Mouse (Mus musculus) kidney, adult 18-20 months (tissue): ENCODE data around the gene Rab3il1.
A peak's percentile ranks its signal among the peaks of the same experiment; 100 is the strongest.

Experiments used
- DNase-seq: peaks from one replicate; pipeline ENCODE4 v3.0.0; 2021

Rab3il1 gene

DNA sequence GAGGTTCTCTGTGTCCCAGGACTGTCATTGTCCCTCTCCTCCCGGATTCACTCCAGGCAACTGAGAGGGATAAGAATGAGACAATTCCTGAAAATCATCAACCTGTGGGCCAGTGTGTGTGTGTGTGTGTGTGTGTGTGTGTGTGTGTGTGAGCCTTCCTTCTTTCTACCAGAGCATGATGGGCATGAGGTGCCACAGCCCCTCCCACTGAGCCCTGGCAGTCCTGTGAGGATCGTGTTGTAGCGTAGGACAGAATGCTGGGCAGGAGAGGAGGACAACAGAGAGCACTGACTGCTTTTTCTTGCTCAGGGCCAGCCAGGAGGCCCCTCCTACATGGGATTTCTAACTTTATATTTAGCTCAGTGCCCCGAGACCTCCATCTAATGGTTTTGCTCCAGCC is 41.3 kb downstream of the Rab3il1 start:
- no peak for DNase-seq

DNA sequence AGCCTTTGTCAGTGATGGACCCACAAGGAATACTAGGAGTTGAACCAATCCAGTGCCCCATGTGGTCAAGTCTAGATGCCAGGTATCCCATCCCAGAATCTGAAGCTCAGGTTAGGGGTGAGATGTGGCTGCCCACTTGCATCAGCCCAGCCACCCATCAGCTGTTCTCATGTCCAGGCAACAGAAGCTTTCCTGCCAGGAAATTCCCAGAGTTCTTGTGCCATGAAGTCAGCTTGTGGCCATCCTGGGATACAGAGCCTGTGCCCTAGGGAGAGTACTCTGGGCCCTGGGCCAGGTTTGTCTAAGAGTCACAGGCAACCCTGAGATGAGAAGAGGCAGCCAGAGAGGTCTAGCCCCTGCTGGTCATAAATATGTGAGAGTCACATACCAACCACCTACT is 42.2 kb downstream of the Rab3il1 start:
- DNase-seq: peak; percentile 71

DNA sequence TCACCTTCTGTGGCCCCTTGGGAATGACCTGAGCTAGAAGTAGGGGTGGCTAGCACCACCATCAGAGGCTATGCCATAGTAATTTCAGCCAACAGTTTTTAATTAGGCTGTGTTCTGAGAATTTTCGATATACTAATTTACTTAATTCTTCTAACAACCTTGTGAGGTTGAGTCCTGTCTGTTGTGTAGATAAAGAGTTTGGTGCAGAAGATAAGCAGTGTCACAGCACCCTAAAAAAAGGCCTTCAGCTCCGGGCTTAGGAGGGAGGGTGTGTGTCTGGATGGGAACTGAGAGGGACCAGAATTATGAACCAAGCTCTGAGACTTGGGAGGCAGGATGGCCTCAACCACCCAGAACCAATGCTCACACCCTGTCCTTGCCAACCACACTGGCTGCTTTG is 44.2 kb downstream of the Rab3il1 start:
- DNase-seq: no peak

DNA sequence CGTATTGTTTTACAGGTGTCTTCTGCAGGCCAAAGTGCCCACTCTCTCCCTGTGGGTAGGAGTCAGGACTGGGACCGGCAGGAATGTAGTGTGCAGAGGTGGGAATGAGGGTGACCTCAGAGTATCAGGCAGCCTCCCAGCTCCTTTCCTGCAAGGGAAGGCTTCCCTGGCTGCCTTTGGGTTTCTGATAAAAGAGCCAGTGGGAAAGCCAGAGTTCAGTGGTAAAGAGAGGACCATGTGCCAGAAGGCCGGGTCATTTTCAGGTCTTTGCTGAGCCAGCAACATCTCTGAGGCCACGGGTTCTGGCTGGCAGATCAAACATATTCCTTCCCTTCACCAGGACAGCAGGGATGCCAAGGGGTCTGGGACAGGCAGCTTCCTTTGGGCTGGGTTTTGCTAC is 44.9 kb downstream of the Rab3il1 start:
- DNase-seq: peak; percentile 65

DNA sequence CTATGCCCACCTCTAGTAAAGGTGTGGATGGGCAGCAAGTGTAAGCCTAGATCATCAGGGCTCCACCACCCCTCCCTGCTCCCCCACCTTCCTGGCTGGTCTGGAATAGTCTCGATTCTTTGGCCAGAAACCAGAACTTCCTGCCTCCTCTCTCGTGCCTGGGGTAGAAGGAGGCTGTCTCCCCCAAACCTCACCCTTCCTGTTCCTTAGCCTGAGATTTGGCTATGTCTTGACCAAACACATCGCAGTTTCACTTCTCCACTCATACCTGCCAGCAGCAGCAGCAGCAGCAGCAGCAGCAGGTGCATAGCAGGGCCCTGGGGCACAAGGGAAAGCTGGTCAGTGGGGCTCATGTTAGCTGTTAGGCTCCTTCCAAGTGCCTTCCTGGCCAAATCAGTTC is 45.5 kb downstream of the Rab3il1 start:
- DNase-seq: no peak

DNA sequence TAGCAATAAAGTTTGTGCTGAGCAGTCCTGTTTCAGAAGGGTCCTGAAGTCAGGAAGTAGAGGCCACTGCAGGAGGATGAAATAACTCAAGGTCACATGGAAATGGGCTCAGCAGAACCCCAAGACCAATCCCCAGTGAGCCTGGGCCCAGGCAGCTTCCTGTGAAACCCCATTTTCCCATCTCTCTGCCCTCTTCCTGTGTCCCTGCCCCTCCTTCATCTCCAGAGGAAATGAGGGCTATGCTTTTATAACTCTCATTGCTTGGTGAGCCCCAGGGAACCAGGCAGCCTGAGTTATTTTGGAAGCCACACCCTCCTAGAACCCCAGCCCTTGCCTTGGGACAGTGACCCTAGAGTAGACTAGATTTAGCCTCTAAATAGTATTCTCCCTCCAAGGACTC is 48.1 kb downstream of the Rab3il1 start:
- DNase-seq: no peak

DNA sequence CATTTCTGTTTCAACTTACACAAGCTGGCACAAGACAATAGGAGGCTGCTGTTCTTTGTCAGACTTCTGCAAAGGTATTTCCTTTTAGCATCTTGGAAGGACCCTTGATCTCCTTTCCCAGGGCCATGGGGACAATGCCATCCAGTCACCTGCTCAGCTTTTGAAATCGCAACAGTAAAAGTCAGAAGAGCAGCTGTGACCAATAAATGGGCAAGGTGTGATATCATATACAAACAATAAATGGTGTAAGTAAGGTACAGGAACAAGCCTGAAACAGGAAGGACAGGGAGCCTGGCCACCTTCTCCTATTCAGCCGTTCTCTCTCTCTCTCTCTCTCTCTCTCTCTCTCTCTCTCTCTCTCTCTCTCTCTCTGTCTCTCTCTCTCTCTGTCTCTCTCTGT is 49.0 kb downstream of the Rab3il1 start:
- DNase-seq: no peak

DNA sequence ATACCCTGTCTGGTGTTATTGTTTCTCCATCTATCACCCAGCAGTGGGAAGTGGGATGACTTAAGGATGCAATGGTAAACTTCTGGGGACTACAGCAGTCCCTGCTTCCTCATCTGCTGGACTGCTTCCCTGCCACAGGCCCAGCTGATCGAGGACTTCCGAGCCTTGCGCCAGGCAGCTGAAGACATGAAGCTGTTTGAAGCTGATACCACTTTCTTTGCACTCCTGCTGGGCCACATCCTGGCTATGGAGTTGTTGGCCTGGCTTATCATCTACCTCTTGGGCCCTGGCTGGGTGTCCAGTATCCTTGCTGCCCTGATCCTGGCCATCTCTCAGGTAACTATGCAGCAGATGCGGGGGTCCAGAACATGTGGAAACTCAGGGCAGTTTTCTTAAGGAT is 51.2 kb downstream of the Rab3il1 start:
- no peak for DNase-seq

DNA sequence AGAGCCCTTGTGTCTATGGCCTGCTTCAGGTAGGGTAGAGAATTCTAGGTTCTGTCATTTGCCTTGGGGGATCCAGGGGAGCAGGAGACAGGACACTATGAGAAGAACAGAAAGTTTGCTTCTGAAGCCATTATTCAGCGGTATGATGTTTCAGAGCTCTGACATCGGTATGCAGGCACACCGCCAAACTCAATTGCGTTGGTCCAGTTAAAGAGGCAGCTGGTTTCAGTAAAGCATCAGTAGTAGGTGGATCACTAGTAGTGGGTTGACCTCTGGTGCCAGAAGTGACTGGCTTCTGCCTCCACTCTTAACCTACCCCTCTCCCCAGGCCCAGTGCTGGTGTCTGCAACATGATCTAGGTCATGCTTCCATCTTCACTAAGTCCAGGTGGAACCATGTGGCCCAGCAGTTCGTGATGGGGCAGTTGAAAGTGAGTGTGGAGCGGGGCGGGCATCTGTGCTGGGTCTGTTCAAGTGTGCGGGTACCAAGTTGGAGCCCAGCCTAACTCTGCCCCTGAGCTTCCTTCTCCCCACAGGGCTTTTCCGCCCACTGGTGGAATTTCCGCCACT is 52.3 kb downstream of the Rab3il1 start:
- DNase-seq: peak; percentile 33

DNA sequence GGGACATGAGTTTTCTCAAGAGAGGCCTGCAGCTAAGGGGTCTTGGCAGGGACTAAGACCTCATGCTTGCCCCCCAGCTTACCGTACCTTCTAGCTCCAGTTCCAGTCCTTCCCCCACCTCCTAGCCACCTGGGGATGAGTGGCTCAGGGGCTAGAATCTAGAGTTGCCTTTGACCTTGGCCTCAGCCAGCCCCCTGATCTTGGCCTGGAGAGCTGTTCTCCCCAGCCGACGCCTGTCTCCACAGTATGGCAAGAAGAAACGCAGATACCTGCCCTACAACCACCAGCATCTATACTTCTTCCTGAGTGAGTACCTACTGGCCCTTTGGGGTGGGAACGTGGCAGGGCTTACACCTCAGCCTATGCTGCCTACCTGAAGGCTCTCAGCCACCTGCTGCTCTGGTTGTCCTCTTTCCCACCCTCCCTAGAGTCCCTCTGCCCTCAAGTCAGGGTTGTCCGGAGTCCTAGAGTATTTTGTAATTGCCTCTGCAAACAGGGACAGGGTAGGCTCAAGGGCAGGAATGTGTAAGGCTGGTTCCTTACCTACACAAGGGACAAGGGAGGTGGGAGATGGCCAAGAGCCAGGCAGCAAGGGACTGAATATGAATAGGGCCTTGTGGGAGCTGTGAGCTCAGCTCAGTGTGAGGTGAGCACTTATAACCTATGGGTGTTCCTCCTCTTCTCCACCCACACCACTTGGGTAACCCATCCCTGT is 53.0 kb downstream of the Rab3il1 start:
- DNase-seq: peak; percentile 10

DNA sequence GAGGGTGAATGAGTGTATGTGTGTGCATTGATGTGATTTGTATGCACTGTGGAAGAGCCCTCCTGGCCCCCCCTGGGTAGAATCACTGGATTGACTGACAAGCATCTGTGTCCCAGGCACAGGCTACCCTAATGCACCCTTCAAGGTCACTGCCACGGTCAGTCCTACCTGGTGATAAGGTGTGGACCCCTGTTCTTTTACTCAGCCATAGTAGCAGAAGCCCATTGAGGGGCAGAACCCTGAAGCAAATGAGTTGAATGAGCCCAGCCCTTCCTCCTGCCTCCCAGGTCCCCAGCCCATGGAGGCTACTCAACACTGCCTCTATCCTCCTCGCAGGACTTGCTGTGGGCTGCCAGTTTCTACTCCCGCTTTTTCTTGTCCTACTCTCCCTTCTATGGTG is 53.8 kb downstream of the Rab3il1 start:
- DNase-seq: peak; percentile 7

DNA sequence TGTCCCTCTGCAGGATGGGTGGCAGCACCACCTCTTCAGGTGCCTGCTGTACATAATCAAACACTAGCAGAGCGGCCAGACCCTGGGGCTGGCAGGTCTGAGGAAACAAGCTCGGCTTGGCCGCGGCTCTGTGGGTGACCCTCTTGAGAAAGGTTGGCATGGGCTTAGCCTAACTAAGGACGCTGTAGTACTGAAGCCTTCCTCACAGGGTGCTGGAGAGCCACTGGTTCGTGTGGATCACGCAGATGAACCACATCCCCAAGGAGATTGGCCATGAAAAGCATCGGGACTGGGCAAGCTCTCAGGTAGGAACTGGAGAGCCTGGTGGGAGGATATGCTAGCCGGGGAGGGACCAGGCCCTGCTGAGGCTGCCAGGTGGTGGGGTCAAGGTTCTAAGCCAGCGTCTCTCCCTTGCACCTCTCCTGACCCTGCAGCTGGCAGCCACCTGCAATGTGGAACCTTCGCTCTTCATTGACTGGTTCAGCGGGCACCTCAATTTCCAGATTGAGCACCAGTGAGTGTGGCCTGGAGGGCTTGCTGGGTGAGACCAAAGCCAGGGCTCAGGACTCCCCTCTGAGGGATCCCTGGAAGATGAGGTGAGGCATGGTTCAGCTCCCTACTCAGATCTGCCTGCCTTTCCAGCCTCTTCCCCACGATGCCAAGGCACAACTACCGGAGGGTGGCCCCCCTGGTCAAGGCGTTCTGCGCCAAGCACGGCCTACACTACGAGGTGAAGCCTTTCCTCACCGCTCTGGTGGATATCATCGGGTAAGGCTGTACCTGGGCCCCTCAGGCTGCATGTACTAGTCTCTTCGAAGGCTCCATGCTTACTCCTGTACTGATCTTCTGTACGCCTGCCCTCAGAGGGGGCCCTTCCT is 54.6 kb downstream of the Rab3il1 start:
- DNase-seq: peak; percentile 68

DNA sequence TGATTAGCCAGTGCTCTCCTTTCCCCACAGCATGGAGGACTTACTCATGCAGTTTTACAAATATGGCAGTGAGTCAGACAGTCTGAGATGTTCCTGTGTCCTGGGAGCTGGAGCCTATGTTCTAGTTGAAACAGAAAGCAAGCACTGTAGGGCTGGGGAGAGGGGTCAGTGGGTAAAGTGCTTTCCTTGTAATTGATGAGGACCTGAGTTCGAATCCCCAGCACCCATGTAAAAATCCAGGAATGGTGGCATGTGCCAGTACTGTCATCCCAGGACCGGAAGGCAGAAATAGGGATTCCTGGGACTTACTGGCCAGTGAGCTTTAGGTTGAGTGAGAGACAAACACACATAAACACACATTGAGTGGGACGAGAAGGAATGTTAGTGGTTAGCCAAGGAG is 55.2 kb downstream of the Rab3il1 start:
- peak; percentile 6 for DNase-seq

DNA sequence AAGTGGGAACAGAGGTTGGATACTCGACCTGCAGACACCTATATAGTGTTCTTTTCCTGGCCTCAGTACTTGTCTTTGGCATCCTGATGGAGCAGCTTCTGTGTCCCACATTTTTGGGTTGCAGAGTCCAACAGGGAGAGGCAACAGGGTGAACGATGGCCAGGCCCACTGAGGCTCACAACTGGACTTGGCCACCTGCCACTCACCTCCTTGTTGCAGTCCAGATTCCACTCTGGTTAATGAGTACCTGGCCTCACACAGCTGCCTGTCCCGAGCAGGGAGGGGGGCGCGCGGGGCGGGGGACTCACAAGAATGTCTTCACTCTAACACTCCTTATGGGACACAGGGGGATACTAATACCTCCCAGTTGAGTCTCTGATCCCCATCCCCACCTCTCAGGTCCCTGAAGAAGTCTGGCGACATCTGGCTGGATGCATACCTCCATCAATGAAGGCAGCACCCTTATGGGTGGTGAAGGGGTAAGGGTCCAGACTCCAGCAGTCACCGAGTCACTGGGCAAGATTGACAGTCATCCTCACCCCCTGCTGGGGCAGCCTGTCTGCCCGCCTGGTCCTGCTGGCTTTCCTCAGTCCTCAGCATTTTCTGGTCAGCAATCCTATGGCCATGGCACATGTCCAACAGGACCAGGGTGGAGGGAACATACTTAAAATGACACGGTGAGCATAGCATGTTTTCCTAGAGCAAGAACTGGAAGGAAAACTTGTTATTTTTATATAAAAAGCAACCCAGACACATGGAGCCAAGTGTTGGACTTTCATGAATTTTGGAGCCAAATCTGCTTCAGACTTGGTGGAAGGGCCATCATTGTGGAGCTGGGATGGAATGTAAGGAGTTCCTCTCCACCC is 56.2 kb downstream of the Rab3il1 start:
- peak; percentile 90 for DNase-seq

DNA sequence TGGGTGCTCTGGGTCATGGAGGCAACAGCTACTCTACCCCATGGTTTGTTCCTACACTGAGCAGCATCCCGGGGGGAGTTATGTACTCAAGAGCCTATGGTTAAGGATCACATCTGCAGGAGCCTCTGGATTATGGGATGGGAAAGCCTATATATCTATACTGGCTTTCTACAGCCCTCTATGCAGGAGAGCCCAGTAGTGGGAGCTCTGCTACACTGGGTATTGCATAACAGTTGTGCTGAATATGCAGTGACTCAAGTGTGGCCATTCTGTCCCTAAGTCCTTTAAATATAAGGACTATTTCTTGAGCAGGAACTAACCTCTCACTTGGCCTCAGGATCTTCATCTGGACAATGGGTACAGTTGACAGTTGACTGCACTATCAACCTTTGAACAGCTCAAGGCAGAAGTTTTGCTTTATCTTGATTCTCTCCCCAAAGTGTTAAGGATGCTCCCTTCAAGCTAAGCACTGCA is 56.9 kb downstream of the Rab3il1 start:
- DNase-seq: no peak

DNA sequence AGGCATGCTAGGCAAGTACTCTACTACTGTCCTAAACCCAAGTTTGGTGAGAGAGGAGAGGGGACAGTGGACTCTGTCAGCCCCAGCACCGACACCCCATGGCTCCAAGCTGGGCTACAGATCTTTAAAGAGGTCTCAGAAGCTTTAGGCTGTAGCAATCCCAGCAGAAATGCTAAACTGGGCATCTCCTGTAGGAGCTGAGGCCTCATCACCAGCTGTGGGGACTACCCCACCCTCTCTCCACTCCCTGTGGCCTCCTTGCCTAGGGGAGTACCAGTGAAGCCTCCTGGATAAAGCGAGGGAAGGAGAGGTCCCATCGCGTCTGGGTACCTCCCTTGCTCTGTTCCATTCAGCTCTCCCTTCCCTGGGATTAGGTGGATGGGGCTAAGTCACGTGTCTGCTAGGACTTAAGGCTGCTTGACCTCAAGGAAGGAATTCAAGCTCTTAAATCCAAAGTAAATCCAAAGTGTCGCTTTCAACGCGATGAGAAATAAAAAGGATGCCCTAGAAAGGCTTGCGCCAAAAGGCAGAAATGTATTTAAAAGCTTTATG is 57.5 kb downstream of the Rab3il1 start:
- no peak for DNase-seq

DNA sequence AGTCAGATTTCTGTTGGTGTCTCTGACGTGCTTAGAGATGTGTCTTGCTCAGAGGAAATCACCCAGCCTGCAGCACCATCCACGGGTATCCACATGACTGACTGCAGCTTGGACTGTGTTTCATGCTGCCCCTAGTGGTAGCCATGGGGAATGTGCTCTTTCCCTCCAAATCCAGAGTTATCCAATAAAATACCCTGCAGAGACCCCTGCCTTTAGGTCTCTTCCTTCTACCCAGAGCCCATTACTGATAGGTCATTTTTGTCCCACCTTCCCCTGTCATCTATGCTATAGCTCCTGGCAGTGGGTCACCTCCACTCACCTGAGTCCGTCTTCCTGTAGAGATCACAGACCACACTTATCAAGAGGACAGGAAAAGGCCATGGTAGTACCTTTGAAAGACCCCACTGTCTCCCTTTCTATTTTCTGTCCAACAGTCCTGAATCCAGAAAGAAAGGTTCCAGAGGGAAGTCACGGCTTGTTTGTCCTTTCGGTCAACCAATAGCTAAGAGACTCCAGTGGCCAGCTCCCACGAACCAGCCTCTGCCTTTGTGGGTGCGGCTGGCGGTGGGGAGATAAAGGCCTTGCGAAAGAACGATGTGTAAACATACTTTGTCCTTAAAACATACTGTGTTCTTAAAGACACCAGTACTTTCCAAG is 58.6 kb downstream of the Rab3il1 start:
- peak; percentile 62 for DNase-seq

DNA sequence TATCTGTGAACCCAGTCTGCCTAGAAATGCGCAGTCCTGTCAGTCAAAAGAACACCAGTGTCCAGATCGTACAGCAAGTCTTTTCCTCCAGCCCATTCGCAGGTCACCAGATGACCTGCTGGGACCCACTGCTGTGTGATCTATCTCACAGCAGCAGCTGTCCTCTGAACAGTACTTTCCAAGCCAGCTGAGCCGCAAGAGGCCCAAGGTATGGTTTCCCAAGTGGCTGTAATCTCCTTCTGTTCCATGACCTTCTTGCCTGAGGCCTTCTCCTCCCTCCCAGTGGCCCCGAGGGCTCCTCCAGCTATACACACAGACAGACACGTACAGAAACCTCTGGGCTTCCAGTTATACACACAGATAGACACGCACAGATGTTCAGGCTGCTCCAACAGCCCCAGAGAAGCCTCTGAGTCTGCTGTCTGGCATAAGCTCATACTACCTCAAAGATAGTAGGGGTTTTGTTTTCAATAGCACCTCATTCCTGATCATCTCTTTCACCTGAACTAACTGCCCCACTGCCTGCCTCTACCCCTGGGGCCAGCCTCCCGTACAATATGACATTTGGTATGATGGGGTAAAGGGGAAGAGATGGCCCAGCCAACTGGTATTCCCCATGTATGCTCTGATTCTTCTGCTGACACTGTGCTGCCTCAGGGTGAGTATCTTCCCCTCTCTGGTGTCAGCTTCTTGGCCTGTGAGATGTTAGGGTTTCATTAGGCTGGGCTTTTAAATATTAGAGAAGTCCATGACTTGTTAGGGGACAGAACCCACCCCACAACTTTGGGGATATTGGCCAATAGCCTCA is 59.5 kb downstream of the Rab3il1 start:
- DNase-seq: no peak

DNA sequence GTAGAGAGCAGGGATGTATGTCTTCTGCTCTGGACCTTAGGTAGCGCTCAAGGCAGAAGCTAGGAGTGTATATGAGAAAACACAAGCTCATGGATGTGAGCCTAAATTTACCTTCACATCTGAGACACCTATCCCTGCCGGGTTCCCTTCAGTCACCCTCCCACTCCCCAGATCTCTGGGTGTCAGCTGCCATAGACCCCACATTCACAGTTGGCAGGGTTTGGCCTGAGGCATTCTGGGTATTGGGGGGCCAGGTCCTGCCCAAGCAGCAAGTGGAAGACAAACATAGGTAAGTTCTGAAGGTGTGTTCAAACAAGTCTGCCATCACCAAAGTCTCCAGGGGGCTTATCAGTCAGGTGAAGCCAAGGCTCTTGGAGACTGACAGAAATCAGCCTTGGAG is 60.2 kb downstream of the Rab3il1 start:
- no peak for DNase-seq

DNA sequence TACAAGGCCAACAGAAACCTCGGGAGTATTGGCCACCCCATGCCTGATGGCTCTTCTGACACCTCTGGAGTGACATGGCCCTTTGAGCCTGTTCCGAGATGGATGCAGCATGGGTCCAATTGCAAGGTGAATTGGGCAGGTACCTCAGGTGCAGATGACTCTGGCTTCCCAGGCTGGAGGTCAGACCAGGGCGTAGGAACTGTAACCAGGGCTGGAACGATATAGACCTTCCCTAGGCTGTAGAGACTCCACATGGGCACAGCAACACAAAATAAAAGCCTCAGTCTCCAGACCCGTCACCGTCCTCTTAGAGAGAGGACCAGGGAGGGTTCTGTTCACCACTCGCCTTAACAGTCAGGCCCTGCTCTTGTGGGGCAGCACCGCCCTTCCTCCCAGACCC is 60.8 kb downstream of the Rab3il1 start:
- DNase-seq: no peak

DNA sequence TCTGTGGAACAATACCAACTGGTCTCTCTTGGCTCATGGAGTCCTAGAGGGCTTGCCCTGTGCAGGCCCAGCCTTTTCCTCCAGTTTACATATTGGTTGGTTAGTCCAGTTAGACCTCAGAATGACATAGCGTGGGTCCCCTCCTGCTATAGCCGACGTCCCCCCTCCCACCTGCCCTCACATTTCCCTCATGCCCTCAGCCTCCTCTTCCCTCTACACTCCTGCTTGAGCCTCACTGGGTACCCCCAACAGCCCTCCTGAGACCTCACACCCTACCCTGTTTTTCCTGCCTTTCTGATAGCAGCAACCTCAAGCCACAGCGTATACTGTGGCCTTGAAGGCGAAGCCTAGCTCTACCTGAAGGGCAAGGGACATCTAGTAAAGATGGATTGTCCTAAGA is 61.4 kb downstream of the Rab3il1 start:
- no peak for DNase-seq
